Mouse (Mus musculus): ENCODE results near the gene Acyp1.
"Not testable (repeated sequence)": the region's sequence is repeated elsewhere in the genome, so short reads cannot be mapped to it uniquely, and the experiment has no call there.

The Acyp1 gene

GRCm38 (mm10) chr12:85281756-85282155 lies 6.5 kb downstream of the Acyp1 start:
- DNase-seq (ENCODE audit: low read depth), result not testable (repeated sequence)

GRCm38 (mm10) chr12:85280845-85281651 lies 7.2 kb downstream of the Acyp1 start:
- DNase-seq (ENCODE audit: low read depth), result no peak

- peak; percentile 97 for DNase-seq (ENCODE audit: low read depth)
Measured at GRCm38 (mm10) chr12:85280105-85280844, 8.0 kb downstream of the Acyp1 start.

- DNase-seq (ENCODE audit: low read depth), result no peak
Measured at GRCm38 (mm10) chr12:85279396-85280080, 8.7 kb downstream of the Acyp1 start.

GRCm38 (mm10) chr12:85278919-85279318 lies 9.3 kb downstream of the Acyp1 start:
- no peak for DNase-seq (ENCODE audit: low read depth)

GRCm38 (mm10) chr12:85276273-85276672 lies 12.0 kb downstream of the Acyp1 start:
- DNase-seq (ENCODE audit: low read depth), result no peak

GRCm38 (mm10) chr12:85273508-85273907 lies 14.7 kb downstream of the Acyp1 start:
- DNase-seq (ENCODE audit: low read depth), result no peak

GRCm38 (mm10) chr12:85271843-85272206 lies 16.4 kb downstream of the Acyp1 start:
- no peak for DNase-seq (ENCODE audit: low read depth)

GRCm38 (mm10) chr12:85271132-85271842 lies 17.0 kb downstream of the Acyp1 start:
- no peak for DNase-seq (ENCODE audit: low read depth)

GRCm38 (mm10) chr12:85270319-85270718 lies 17.9 kb downstream of the Acyp1 start, which contains the start of gene Mlh3:
Mlh3 (minus strand) TSS chr12:85270599.
- DNase-seq (ENCODE audit: low read depth), result no peak

- no peak for DNase-seq (ENCODE audit: low read depth)
Measured at GRCm38 (mm10) chr12:85269821-85270220, 18.4 kb downstream of the Acyp1 start.

- DNase-seq (ENCODE audit: low read depth), result no peak
Measured at GRCm38 (mm10) chr12:85266248-85266647, 22.0 kb downstream of the Acyp1 start.

- DNase-seq (ENCODE audit: low read depth), result no peak
Measured at GRCm38 (mm10) chr12:85264940-85265339, 23.3 kb downstream of the Acyp1 start.

GRCm38 (mm10) chr12:85264531-85264930 lies 23.7 kb downstream of the Acyp1 start:
- DNase-seq (ENCODE audit: low read depth), result no peak

GRCm38 (mm10) chr12:85263190-85263589 lies 25.0 kb downstream of the Acyp1 start:
- no peak for DNase-seq (ENCODE audit: low read depth)

GRCm38 (mm10) chr12:85262489-85262888 lies 25.7 kb downstream of the Acyp1 start:
- no peak for DNase-seq (ENCODE audit: low read depth)

GRCm38 (mm10) chr12:85257008-85257639 lies 31.1 kb downstream of the Acyp1 start:
- no peak for DNase-seq (ENCODE audit: low read depth)

GRCm38 (mm10) chr12:85256074-85256751 lies 32.0 kb downstream of the Acyp1 start:
- no peak for DNase-seq (ENCODE audit: low read depth)

- DNase-seq (ENCODE audit: low read depth), result no peak
Measured at GRCm38 (mm10) chr12:85252083-85252482, 36.2 kb downstream of the Acyp1 start.

GRCm38 (mm10) chr12:85237553-85237952 lies 50.7 kb downstream of the Acyp1 start:
- no peak for DNase-seq (ENCODE audit: low read depth)
